Mouse (Mus musculus) T-helper 2 cell (primary cell): ENCODE measurements at regions not wholly inside any gene's neighbourhood (a gene's known extent, or its start where the extent isn't known, plus 50 kb on each side); places are given as distances from the start of the nearest gene placed in this dataset.

ENCODE experiments used
- in situ Hi-C: fragments of 300-600 bp; cut with MboI, MseI; formaldehyde crosslinking; loops from one replicate; pipeline ENCODE4 v1.15.1; 2025; ENCODE audit warnings: high pct_unique_total_duplicates

DNA sequence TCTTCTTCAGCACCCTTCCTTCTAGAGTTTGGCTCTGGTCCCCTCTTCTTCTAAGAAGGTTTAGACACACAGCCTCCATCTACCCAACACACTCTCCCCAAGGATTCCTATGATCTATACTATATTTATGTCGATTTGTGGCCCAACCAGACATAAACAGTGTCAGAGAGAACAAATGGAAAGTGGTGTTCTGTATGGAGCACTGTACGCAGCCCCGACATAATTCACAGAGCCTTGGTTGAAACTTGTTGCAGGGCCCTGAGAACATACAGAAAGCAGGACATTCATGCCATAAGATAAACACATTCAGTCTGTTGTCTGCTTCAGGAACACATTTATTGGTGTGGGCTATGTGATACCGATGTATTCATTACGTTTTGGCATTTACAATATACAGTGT, 463.7 kb upstream of the Pou3f3 start:
- in situ Hi-C loops: no loop called here

GRCm38 (mm10) chr1:42232716-42233115, 462.9 kb upstream of the Pou3f3 start:
- in situ Hi-C loops: no loop called here

DNA sequence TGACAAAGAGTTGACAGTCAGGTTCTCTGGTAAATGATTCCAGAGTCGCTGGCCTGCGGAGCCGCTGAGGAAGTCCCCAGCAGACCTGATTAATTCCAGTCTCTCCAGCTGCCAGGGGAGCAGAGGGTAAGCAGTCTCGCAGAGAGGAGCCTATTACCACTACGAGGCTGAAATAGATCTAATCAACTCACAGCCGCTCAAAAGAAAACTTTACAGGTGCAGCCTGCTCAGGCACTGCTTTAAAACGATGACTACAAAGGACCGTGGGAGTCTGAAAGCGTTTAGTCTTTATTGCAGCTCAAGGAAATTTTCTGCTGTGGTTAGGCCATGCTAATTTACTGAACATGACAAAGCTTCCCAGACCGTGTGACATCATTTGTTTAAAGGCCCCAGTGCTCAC, 462.3 kb upstream of the Pou3f3 start:
- in situ Hi-C loops: no loop called here

- in situ Hi-C loops: no loop called here
Observed at GRCm38 (mm10) chr1:42236466-42237010, 459.0 kb upstream of the Pou3f3 start.

DNA sequence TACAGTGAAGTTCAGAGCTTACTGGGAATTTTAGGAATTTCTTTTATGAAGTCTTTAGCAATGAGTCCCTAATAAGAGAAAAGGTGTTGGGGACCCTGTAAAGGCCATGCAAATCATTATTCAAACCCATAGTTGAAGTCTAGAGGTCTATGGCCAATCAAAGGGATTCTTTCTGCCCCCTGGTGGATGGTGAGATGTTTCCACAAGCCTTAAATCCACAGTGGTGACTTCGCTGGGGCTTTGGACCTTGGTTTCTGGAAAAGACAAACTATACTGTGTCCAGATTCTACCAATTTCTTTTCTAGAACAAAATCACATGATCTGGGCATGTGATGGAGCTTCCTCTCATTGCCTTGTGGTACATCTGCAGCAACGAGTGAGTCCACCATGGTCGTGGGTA, 457.2 kb upstream of the Pou3f3 start:
- in situ Hi-C loops: no loop called here

DNA sequence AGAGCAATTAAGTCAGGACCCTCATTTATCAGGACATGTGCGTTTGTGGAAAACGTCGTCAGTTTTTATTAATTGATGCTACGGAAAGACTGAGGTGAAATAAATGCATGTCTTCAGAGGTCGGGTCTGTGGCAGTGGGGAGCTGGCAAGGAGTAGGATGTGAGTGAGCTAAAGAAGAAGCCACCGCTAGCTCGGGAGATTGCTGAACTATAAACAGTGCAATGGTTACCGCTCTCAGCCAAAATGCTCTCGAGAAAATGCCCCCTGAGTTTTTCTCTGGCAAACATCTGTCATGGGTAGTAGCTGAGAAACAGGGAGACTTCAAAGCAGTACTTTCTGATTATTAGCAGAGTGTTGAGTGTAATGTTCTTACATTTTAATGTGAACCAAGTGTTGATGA, 454.4 kb upstream of the Pou3f3 start:
- in situ Hi-C loops: no loop called here

GRCm38 (mm10) chr1:42241601-42242220, 453.9 kb upstream of the Pou3f3 start:
- in situ Hi-C loops: no loop called here

DNA sequence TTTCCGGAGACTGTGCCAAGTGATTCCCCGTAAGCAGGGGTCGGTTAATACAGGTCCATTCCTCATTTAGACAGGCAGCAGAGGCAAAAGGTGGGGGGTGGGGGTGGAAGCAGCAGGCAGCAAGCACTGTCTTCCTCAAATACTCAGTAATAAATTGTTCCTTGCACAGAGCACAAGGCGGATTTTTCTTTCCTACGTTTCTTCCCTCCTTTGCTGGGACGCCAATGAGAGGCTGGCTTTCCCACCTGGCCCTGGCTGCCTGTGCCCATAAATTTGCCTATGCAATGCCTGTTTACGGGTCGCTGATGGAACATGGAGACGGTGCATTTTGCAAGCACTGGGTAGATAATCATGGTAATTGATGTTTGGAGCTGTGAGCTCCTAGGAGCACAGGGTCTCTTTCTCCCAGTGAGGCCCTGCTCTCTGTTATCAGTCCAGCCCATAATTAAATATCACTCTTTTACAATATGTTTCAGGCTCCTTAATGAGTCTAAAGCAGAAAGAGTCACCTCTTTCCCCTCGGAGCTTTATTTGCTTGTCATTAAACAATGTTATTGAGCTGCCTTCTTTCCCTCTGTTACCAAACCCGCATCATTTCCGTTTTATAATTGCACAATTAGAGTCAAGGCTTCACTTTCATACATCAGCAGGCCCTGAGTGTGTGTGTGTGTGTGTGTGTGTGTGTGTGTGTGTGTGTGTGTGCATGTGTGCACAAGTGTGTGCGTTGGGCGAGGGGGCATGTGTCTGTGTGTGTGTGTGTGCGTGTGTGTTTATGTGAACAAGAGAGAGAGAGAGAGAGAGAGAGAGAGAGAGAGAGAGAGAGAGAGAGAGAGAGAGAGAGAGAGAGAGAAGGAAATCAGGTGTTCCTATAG, 452.7 kb upstream of the Pou3f3 start:
- in situ Hi-C loops: no loop called here

- in situ Hi-C loops: no loop called here
Observed at GRCm38 (mm10) chr1:42243458-42243855, 452.1 kb upstream of the Pou3f3 start.

GRCm38 (mm10) chr1:42243878-42244277, 451.7 kb upstream of the Pou3f3 start:
- in situ Hi-C loops: no loop called here

- in situ Hi-C loops: no loop called here
Observed at GRCm38 (mm10) chr1:42252386-42252785, 443.2 kb upstream of the Pou3f3 start.

- in situ Hi-C loops: no loop called here
Observed at GRCm38 (mm10) chr1:42253786-42254185, 441.8 kb upstream of the Pou3f3 start.

- in situ Hi-C loops: no loop called here
Observed at GRCm38 (mm10) chr1:42256911-42257595, 438.5 kb upstream of the Pou3f3 start.

DNA sequence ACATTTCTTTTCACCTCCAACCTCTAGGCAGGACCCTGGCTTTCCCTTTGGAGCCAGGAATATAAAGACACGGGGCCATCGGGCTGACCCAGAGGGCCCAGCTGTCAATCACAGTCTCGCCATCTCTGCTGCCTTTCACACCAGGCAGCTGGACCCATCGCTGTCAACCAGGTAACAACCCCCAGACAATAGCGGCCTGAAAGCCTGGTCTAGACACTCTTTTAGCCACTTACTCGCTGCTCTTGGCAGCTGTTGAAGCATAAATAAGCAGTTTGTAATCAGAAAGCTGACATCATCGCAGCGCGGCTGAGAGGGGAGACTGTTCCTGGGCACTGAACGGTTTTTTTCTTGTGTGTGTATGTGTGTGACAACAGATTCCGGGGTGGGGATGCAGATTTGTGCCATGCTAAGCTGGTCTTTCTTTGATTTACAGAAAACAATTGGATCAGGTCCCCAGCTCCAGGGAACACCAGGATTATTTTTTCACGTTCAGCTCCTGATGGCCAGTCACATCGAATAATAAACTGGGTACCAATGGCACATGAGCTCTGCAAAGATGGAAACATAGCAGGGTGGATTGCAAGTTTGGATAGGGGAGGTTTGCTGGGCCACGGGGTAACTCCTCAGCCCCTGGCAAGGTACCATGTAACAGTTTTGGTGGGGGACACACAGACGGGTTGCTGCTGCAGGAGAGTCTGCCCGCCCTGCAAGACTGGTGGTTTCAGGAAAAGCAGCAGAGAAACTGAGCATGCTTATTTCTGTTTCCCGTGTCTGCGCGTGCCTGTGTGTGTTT, 437.6 kb upstream of the Pou3f3 start:
- in situ Hi-C loops: no loop called here

- in situ Hi-C loops: no loop called here
Observed at GRCm38 (mm10) chr1:42258594-42258910, 437.0 kb upstream of the Pou3f3 start.

GRCm38 (mm10) chr1:42259216-42259977, 436.2 kb upstream of the Pou3f3 start:
- in situ Hi-C loops: no loop called here

- in situ Hi-C loops: no loop called here
Observed at GRCm38 (mm10) chr1:42260033-42260925, 435.3 kb upstream of the Pou3f3 start.

GRCm38 (mm10) chr1:42261031-42261430, 434.5 kb upstream of the Pou3f3 start:
- in situ Hi-C loops: no loop called here

GRCm38 (mm10) chr1:42261800-42262199, 433.8 kb upstream of the Pou3f3 start:
- in situ Hi-C loops: no loop called here

- in situ Hi-C loops: no loop called here
Observed at GRCm38 (mm10) chr1:42262606-42263005, 433.0 kb upstream of the Pou3f3 start.
